8 mouse cellular contexts compared by ENCODE assay signal in genomic region chr8:84012499-84013165, GRCm38 (mm10). TPM values are rescaled to one million over a fixed set of nuclear protein-coding genes. Genes with fewer than 3 reads are reported as not detected.
A peak's percentile ranks its signal among the peaks of the same experiment; 100 is the strongest.
DNase-seq lines count a peak whose midpoint lies in the region; ATAC-seq and TF ChIP-seq lines count a peak whose summit lies in the region.

No protein-coding gene starts in this region.

- no peak for TF ChIP-seq EP300 in liver, postnatal 0 days (IDR thresholded peaks at IDR 0.05; ENCODE audit: low read depth)
- no peak for TF ChIP-seq EP300 in stomach, postnatal 0 days (optimal IDR thresholded peaks at IDR 0.05)

- peak overlapping the region; percentile 91 for H3K4me2 ChIP-seq in intestine, postnatal 0 days (replicated peaks; ENCODE audit: low read depth)
- peak overlapping the region; percentile 81 for H3K4me2 ChIP-seq in liver, postnatal 0 days (ENCODE audit: low read depth, low read length)
- peak overlapping the region; percentile 91 for H3K4me2 ChIP-seq in stomach, postnatal 0 days (replicated peaks; ENCODE audit: low read depth)

- 0 out of 2 replicates have a peak overlapping the region, but pooled peaks have one; percentile 26 for H3K27ac ChIP-seq in forebrain, embryonic 10.5 days
- no peak overlapping the region for H3K27ac ChIP-seq in intestine, postnatal 0 days (ENCODE audit: low read depth, low read length)
- no peak overlapping the region for H3K27ac ChIP-seq in liver, postnatal 0 days (ENCODE audit: low read depth)
- H3K27ac ChIP-seq in stomach, postnatal 0 days (replicated peaks): no peak overlapping the region

- 2% methylated on average over 35 of the region's 35 CpGs for WGBS in forebrain, embryonic 10.5 days
- WGBS in intestine, postnatal 0 days: 23% methylated on average over 35 of the region's 35 CpGs
- WGBS in liver, postnatal 0 days (ENCODE audit: insufficient replicate concordance): 11% methylated on average over 35 of the region's 35 CpGs
- WGBS in stomach, postnatal 0 days: 21% methylated on average over 35 of the region's 35 CpGs

- H3K4me1 ChIP-seq in forebrain, embryonic 10.5 days: peaks cover 36% of the 10 kb centered on the region
- peaks cover 10% of the 10 kb centered on the region for H3K4me1 ChIP-seq in intestine, postnatal 0 days (replicated peaks; ENCODE audit: control insufficient read depth, insufficient read depth, low read length)
- H3K4me1 ChIP-seq in liver, postnatal 0 days (ENCODE audit: insufficient read depth): peaks cover 24% of the 10 kb centered on the region
- peaks cover 12% of the 10 kb centered on the region for H3K4me1 ChIP-seq in stomach, postnatal 0 days (replicated peaks; ENCODE audit: control insufficient read depth, insufficient read depth)

- peak overlapping the region; percentile 58 for H3K4me3 ChIP-seq in forebrain, embryonic 10.5 days
- peak overlapping the region; percentile 52 for H3K4me3 ChIP-seq in intestine, postnatal 0 days (ENCODE audit: low read depth, low read length)
- H3K4me3 ChIP-seq in liver, postnatal 0 days (ENCODE audit: low read depth, low read length): peak overlapping the region; percentile 48
- H3K4me3 ChIP-seq in stomach, postnatal 0 days (ENCODE audit: low read depth, low read length): peak overlapping the region; percentile 46; the same call in 1 of the 2 replicates

- no peak for TF ChIP-seq CTCF in intestine, postnatal 0 days (IDR thresholded peaks at IDR 0.05; ENCODE audit: low read depth)
- TF ChIP-seq CTCF in liver, postnatal 0 days (IDR thresholded peaks at IDR 0.05; ENCODE audit: low read depth): no peak
- TF ChIP-seq CTCF in stomach, postnatal 0 days (IDR thresholded peaks at IDR 0.05; ENCODE audit: low read depth): no peak

- H3K9me3 ChIP-seq in forebrain, embryonic 10.5 days: no peaks in the 10 kb centered on the region
- no peaks in the 10 kb centered on the region for H3K9me3 ChIP-seq in intestine, postnatal 0 days (ENCODE audit: control insufficient read depth)
- no peaks in the 10 kb centered on the region for H3K9me3 ChIP-seq in liver, postnatal 0 days (ENCODE audit: low read length)
- H3K9me3 ChIP-seq in stomach, postnatal 0 days (ENCODE audit: control insufficient read depth, low read length): no peaks in the 10 kb centered on the region

- peak; percentile 6; the same call in 1 of the 2 replicates for ATAC-seq in intestine, postnatal 0 days
- ATAC-seq in liver, postnatal 0 days: peak; percentile 57
- 0 out of 2 replicates have a peak, but pooled peaks have one; percentile 17 for ATAC-seq in stomach, postnatal 0 days (ENCODE audit: low FRiP score, low TSS enrichment)
- no peak for ATAC-seq in monocyte, adult 5-6 weeks (replicated peaks; ENCODE audit: insufficient number of reproducible peaks, low FRiP score, low TSS enrichment, poor library complexity, severe bottlenecking)

- H3K36me3 ChIP-seq in forebrain, embryonic 10.5 days (replicated peaks): no peaks in the 10 kb centered on the region
- no peaks in the 10 kb centered on the region for H3K36me3 ChIP-seq in intestine, postnatal 0 days (ENCODE audit: control insufficient read depth, insufficient read depth)
- no peaks in the 10 kb centered on the region for H3K36me3 ChIP-seq in liver, postnatal 0 days (replicated peaks; ENCODE audit: insufficient read depth, low read length)
- no peaks in the 10 kb centered on the region for H3K36me3 ChIP-seq in stomach, postnatal 0 days (ENCODE audit: control insufficient read depth, insufficient read depth, low read length)

- peak; percentile 18 for DNase-seq in cerebellum, adult 11-12 months
- no peak for DNase-seq in cerebellum, adult 8-10 months
- DNase-seq in forebrain, embryonic 10.5 days (ENCODE audit: extremely low spot score, low spot score): peak; percentile 50
- peak; percentile 36 for DNase-seq in liver, postnatal 0 days
- no peak for DNase-seq in stomach, postnatal 0 days (ENCODE audit: low spot score)
- no peak for DNase-seq in adrenal gland, adult 8-10 months

- H3K9ac ChIP-seq in intestine, postnatal 0 days (ENCODE audit: low read depth, low read length): no peak overlapping the region; the same call in 1 of the 2 replicates
- no peak overlapping the region for H3K9ac ChIP-seq in liver, postnatal 0 days (replicated peaks)
- H3K9ac ChIP-seq in stomach, postnatal 0 days (ENCODE audit: low read length): no peak overlapping the region

- peaks cover 55% of the 10 kb centered on the region for H3K27me3 ChIP-seq in forebrain, embryonic 10.5 days (ENCODE audit: poor library complexity, severe bottlenecking)
- H3K27me3 ChIP-seq in intestine, postnatal 0 days (replicated peaks; ENCODE audit: control insufficient read depth, insufficient read depth, low read length): peaks cover 36% of the 10 kb centered on the region
- peaks cover 44% of the 10 kb centered on the region for H3K27me3 ChIP-seq in liver, postnatal 0 days (ENCODE audit: insufficient read depth, low read length)
- H3K27me3 ChIP-seq in stomach, postnatal 0 days (ENCODE audit: control insufficient read depth, insufficient read depth, low read length): peaks cover 15% of the 10 kb centered on the region; the same call in 1 of the 2 replicates

RNA-seq across cellular contexts. Expression of gene 2210011C24Rik, which starts 0.7 kb away (rescaled TPM):
- 0.42 and 0.79 TPM in 2 replicates for polyA plus RNA-seq in forebrain, embryonic 10.5 days (2016; fragmentation: Nextera tagmentation; extraction: Ambion mirVana)
- polyA plus RNA-seq in intestine, postnatal 0 days (2015; fragmentation: Nextera tagmentation; extraction: Ambion mirVana): 4.5 and 4.7 TPM in 2 replicates
- polyA plus RNA-seq in liver, postnatal 0 days (2015; fragmentation: Nextera tagmentation; extraction: Ambion mirVana): 0.40 TPM in 1 of 2 replicates, not detected in the other
- polyA plus RNA-seq in stomach, postnatal 0 days (2015; fragmentation: Nextera tagmentation; extraction: Ambion mirVana): 5.8 and 6.1 TPM in 2 replicates
- under 1 TPM in 2 of 4 experiments, not detected in 2; 0.62 to 0.77 TPM for total RNA-seq in adrenal gland, adult 8-10 months (2022)
- not detected in 3 replicates for total RNA-seq in monocyte, adult 5-6 weeks (2017)

RNA-seq across cellular contexts. Expression of gene Palm3, which starts 8.6 kb away (rescaled TPM):
- polyA plus RNA-seq in forebrain, embryonic 10.5 days (2016; fragmentation: Nextera tagmentation; extraction: Ambion mirVana): 7.8 and 8.2 TPM in 2 replicates
- 0.30 and 0.39 TPM in 2 replicates for polyA plus RNA-seq in intestine, postnatal 0 days (2015; fragmentation: Nextera tagmentation; extraction: Ambion mirVana)
- 0.04 TPM in 1 of 2 replicates, not detected in the other for polyA plus RNA-seq in liver, postnatal 0 days (2015; fragmentation: Nextera tagmentation; extraction: Ambion mirVana)
- polyA plus RNA-seq in stomach, postnatal 0 days (2015; fragmentation: Nextera tagmentation; extraction: Ambion mirVana): 0.96 and 1.3 TPM in 2 replicates
- 1 to 10 TPM in 3 of 4 experiments, under 1 TPM in 1; 0.70 to 3.9 (median 2.3) TPM for total RNA-seq in adrenal gland, adult 8-10 months (2022)
- total RNA-seq in monocyte, adult 5-6 weeks (2017): 0.19 to 0.95 TPM in 2 of 3 replicates, not detected in the other

RNA-seq across cellular contexts. Expression of gene 1700067K01Rik, which starts 11.3 kb away (rescaled TPM):
- polyA plus RNA-seq in forebrain, embryonic 10.5 days (2016; fragmentation: Nextera tagmentation; extraction: Ambion mirVana): 0.49 and 0.63 TPM in 2 replicates
- polyA plus RNA-seq in intestine, postnatal 0 days (2015; fragmentation: Nextera tagmentation; extraction: Ambion mirVana): 0.68 and 0.86 TPM in 2 replicates
- 0.87 and 0.99 TPM in 2 replicates for polyA plus RNA-seq in liver, postnatal 0 days (2015; fragmentation: Nextera tagmentation; extraction: Ambion mirVana)
- 0.36 and 0.38 TPM in 2 replicates for polyA plus RNA-seq in stomach, postnatal 0 days (2015; fragmentation: Nextera tagmentation; extraction: Ambion mirVana)
- under 1 TPM in 2 of 4 experiments, not detected in 2; 0.49 TPM for total RNA-seq in adrenal gland, adult 8-10 months (2022)
- not detected in 3 replicates for total RNA-seq in monocyte, adult 5-6 weeks (2017)

RNA-seq across cellular contexts. Expression of gene Samd1, which starts 15.2 kb away (rescaled TPM):
- polyA plus RNA-seq in forebrain, embryonic 10.5 days (2016; fragmentation: Nextera tagmentation; extraction: Ambion mirVana): 10.2 and 10.3 TPM in 2 replicates
- 3.5 and 4.5 TPM in 2 replicates for polyA plus RNA-seq in intestine, postnatal 0 days (2015; fragmentation: Nextera tagmentation; extraction: Ambion mirVana)
- 3.5 and 3.8 TPM in 2 replicates for polyA plus RNA-seq in liver, postnatal 0 days (2015; fragmentation: Nextera tagmentation; extraction: Ambion mirVana)
- 4.2 and 4.5 TPM in 2 replicates for polyA plus RNA-seq in stomach, postnatal 0 days (2015; fragmentation: Nextera tagmentation; extraction: Ambion mirVana)
- 10 to 100 TPM; 27.4 to 44.2 (median 34.9) TPM for total RNA-seq in adrenal gland, adult 8-10 months (2022)
- total RNA-seq in monocyte, adult 5-6 weeks (2017): 26.3 to 44.6 TPM (median 35.4 TPM) in 3 replicates

RNA-seq across cellular contexts. Expression of gene Il27ra, which starts 29.8 kb away (rescaled TPM):
- polyA plus RNA-seq in forebrain, embryonic 10.5 days (2016; fragmentation: Nextera tagmentation; extraction: Ambion mirVana): 0.12 and 0.30 TPM in 2 replicates
- 0.29 and 0.31 TPM in 2 replicates for polyA plus RNA-seq in intestine, postnatal 0 days (2015; fragmentation: Nextera tagmentation; extraction: Ambion mirVana)
- polyA plus RNA-seq in liver, postnatal 0 days (2015; fragmentation: Nextera tagmentation; extraction: Ambion mirVana): 0.76 and 0.88 TPM in 2 replicates
- polyA plus RNA-seq in stomach, postnatal 0 days (2015; fragmentation: Nextera tagmentation; extraction: Ambion mirVana): 0.40 and 0.44 TPM in 2 replicates
- 1 to 10 TPM; 1.9 to 3.1 (median 2.8) TPM for total RNA-seq in adrenal gland, adult 8-10 months (2022)
- 7.4 to 27.0 TPM (median 8.4 TPM) in 3 replicates for total RNA-seq in monocyte, adult 5-6 weeks (2017)

Comparison
In these comparisons a context has a peak if more than half of its experiments do, and no peak if none do; other contexts are left out.
1. DNase-seq: peak in cerebellum, adult 11-12 months (single experiment), forebrain, embryonic 10.5 days (single experiment) and liver, postnatal 0 days (single experiment); none in cerebellum, adult 8-10 months (single experiment), stomach, postnatal 0 days (single experiment) and adrenal gland, adult 8-10 months (single experiment).
2. Peak in every context shown above with its lines, with median percentiles within 50 percentile points of each other: H3K4me3 ChIP-seq and H3K4me2 ChIP-seq.